Mouse (Mus musculus) gastrocnemius, postnatal 25 days (tissue): ENCODE measurements around the gene Mcidas. TPM values are rescaled to one million over a fixed set of nuclear protein-coding genes. Genes with fewer than 3 reads are reported as not detected.

ENCODE experiments used
- DNase-seq: peaks from one replicate; pipeline ENCODE4 v3.0.0; 2022
- long read RNA-seq, 2 experiments: library from polyadenylated mRNA; stranded (forward); transcript quantifications; one replicate each; pipeline ENCODE4 v2.0.0; 2021
- total RNA-seq, 2 experiments: library from RNA; stranded (reverse); gene quantifications; 1 replicate in 1 of 2; 2 replicates in 1 of 2; pipeline ENCODE4 v1.2.3; 2021

Mcidas gene
- total RNA-seq = not detected
- long read RNA-seq, experiment 1 = 0 reads
- long read RNA-seq, experiment 2 = 0 reads

DNA sequence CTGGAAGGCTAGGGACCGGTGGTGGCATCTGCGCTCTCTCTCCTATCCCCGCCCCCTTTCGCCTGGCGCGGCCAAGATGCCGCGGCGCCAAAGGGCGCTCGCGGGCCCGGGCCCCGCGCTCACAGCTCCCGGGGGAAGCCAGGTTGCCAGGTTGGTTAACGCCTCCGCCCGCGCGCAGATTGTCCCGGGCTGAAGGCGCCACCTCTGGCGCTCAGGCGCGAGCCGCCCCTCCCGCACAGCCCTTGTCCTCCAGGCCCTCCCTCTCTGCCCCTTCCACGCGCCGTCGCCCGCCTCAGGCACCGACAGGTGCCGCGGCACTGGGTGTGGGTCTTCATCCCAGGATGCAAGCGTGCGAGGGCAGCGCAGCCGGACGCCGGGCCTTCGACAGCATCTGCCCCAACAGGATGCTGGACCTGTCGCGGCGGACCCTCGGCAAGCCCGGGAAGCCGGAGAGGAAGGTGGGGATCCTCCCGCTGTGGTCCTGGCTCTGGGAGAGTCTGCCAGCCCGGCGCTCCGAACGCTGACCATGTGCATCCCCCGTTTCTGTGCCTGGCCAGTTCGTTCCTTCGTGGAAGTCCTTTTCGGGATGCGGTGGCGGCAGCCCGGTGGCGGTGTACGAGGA is at the start of gene Mcidas:
Gene Mcidas (plus strand): TSS at position 315 of the 622 bp plus-strand sequence.
- DNase-seq = no peak

DNA sequence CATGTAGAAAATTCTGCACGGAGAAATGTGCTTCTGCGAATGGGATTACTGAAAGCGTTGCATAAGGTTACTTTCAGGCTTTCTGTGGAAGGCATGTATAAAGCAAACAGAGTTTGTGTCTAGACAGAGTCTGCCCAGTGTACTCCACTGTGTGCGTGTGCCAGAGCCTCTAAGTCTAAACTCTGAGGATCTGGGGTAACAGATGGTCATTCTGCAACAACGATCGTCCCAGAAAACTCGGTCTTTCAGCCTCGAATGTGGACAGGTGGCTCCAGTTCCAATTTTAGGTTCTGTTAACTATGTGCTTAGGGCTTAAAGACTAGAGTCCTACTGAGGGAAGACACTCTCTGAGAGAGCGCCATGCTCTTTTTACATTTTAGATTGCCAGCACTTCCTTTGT is 48.3 kb upstream of the Mcidas start:
- no peak for DNase-seq

DNA sequence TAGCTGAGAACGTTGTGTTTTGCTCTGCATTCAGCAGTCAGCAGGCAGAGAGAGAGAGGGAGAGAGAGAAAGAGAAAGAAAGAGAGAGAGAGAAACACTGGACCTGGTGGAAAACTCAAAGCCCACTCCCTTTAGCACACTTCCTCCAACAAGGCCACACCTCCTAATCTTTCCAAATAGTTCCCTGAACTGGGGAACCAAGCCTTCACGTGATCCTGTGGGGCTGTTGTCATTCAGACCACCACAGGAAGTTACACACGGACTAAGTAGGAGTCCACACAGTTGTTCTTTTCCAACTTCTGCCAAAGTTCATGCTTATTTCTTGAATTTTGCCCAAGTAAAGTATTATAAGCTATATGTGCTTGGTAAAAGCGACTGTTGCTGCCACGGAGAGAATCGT is 47.7 kb upstream of the Mcidas start:
- DNase-seq = no peak

DNA sequence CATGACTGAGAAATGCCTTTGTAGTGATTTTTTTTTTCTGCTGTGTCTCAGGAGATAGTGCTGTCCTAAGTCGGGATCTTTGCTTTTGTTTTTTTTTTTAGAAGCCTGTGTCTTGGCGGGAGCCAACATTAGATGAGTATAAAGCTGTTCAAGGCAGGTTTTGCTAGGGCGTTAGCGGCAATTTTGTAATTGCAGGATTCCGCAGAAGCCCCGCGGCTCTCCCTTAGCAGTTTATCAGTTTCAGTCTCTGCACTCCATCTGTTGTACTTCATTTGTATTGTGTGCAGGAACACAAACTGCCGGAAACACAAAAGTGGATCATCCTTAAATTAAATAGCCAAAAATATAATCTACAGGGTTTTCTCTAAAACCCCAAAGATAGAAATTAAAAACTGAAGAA is 39.6 kb upstream of the Mcidas start:
- DNase-seq = no peak

GRCm38 (mm10) chr13:112963081-112963480 is 30.6 kb upstream of the Mcidas start:
- DNase-seq = no peak

DNA sequence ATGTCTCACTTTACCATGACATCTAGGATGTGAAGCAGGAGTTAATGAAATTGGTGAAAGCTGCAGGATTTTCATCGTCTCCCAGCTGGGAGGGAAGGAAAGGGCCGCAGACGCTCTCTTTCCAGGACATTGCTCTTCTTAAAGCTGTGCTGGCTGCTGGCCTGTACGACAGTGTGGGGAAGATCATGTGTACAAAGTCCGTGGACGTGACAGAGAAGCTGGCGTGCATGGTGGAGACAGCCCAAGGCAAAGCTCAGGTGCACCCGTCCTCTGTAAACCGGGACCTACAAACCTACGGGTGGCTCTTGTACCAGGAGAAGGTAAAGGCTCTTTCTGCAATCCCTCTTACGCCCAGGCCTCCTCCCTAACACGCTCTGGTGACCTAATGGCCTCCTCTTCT is 29.2 kb upstream of the Mcidas start:
- DNase-seq = no peak

DNA sequence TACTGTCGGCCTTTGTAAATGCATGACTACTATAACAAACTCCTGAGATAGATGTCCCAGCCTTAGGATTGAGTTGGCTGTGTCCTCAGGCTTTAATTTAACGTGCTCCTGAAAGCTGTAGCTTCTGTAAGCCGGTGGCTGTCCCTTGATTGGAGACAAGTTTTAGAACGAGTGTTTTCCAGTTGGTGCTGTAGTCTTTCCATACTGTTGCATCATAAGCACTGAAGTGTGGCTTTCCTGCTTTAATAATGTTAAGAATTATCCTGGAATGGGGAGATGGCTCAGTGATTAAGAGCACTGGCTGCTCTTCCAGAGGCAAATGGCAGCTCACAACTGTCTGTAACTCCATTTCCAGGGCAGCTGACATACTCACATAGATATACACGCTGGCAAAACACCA is 26.4 kb upstream of the Mcidas start:
- no peak for DNase-seq

GRCm38 (mm10) chr13:112976720-112977119 is 16.9 kb upstream of the Mcidas start:
- DNase-seq = no peak

- DNase-seq = no peak
These were observed 7.8 kb upstream of the Mcidas start for GRCm38 (mm10) chr13:112985605-112986450.

DNA sequence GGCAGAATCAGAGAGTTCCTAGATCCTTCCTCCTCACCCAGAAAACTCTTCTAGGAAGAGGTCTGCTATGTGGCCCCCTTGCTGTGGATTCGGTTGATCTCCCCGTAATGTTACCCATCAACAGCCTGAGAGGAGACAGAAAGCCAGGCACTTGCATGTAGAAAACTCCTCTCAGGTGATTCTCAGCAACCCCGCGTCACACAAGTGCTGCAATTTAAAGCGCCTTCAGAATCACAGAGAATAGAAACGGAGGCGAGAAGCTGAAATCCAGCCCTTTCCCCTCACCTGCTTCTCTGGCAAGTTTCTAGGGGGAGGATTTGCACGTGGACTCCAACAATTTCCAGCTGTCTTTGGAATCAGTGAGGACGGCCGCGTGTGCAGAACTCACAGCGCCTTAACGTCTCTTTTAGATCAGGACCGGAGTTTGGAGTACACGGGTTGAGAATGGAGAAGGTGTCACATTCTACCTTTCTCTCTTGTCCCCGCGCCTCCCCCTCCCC is 7.1 kb upstream of the Mcidas start:
- DNase-seq = no peak

DNA sequence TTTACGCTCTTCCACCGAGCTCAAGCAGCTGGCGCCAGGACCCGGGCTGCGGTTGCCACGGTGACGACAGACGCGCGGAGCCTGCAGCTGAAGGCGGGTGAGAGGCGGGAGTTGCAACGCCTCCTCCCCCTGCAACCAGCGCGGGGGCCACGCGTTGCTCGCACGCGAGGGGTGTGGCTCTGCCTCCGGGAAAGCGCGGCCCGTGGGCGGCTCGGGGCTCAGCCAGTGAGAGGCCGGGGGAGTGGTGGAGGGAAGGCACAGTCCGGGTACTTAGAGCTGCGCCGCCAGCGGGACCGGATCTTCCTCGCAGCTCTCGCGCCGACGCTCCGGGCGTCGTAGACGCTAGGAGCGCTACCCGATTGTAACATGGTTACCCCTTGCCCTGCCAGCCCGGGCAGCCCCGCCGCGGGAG is 6.1 kb upstream of the Mcidas start, which contains the start of gene Ccno:
Gene Ccno (plus strand): TSS at position 271 of the 412 bp plus-strand sequence.
- DNase-seq = peak; percentile 92

DNA sequence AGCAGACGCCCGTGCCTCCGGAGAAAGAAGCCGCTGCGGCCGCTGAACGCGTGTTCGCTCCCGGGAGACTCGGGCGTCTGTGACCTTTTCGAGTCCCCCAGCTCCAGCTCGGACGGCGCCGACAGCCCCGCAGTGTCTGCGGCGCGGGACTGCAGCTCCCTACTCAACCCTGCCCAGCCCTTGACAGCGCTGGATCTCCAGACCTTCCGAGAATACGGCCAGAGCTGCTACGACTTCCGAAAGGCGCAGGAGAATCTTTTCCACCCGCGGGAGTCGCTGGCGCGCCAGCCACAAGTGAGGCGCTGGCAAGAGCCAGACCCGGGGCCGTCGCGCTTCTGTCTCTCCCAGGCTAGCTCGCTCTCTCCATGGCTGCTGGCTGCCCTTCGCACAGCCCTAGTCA is 5.7 kb upstream of the Mcidas start:
- no peak for DNase-seq

DNA sequence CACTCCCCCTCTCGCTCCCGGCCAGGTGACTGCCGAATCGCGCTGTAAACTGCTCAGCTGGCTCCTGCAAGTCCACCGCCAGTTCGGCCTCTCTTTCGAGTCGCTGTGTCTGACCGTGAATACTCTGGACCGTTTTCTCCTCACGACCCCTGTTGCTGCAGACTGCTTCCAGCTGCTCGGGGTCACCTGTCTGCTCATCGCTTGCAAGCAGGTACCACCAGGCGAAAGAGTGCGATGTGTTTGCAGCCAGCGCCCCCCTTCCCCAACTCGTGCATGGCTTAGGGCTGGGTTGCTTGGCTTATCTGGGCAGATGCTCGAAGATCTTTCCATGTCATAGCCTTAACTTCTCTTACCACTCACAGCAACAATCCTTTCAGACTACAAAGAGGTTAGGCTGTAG is 4.8 kb upstream of the Mcidas start:
- no peak for DNase-seq

GRCm38 (mm10) chr13:112989541-112989940 is 4.1 kb upstream of the Mcidas start:
- no peak for DNase-seq

GRCm38 (mm10) chr13:112990346-112990745 is 3.3 kb upstream of the Mcidas start:
- no peak for DNase-seq

- DNase-seq = no peak
These were observed 546 bp downstream of the Mcidas start for GRCm38 (mm10) chr13:112994191-112994590.

GRCm38 (mm10) chr13:112996407-112996806 is 2.8 kb downstream of the Mcidas start:
- no peak for DNase-seq

DNA sequence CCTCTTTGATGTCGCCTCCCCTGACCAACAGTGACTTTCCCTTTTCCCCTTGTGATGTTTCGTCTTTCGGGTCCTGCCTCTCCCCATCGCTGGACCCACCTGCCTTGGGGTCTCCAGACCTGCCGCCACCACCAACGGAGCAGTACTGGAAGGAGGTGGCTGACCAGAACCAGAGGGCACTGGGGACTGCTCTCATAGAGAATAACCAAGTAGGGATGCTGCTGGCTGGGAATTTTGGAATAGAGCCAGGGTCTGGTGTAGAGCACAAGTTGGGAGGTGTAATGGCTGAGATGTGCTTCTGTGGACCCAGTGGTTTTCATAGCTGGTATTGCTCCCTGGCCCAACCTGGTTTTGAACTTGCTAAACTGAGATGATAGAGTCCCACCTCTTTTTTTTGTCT is 3.7 kb downstream of the Mcidas start:
- DNase-seq = no peak

GRCm38 (mm10) chr13:112998427-112999201 is 5.0 kb downstream of the Mcidas start:
- no peak for DNase-seq

GRCm38 (mm10) chr13:113000090-113000489 is 6.4 kb downstream of the Mcidas start:
- no peak for DNase-seq

- DNase-seq = no peak
These were observed 7.1 kb downstream of the Mcidas start for GRCm38 (mm10) chr13:113000576-113001318.

- no peak for DNase-seq
These were observed 19.0 kb downstream of the Mcidas start for GRCm38 (mm10) chr13:113012683-113013082.
